Mouse (Mus musculus) large intestine, adult 2 months (tissue): Measurements from ENCODE around the gene Gsta3. TPM values are rescaled to one million over a fixed set of nuclear protein-coding genes. Genes with fewer than 3 reads are reported as not detected.
"Not testable (repeated sequence)": the region's sequence is repeated elsewhere in the genome, so short reads cannot be mapped to it uniquely, and the experiment has no call there.

Source experiments
- DNase-seq: peaks from one replicate; pipeline ENCODE4 v3.0.0-alpha.2; 2012; ENCODE audit warnings: low read depth, low spot score
- WGBS: fragments of 180-500 bp; shearing (Covaris S2); methylation state at CpG from one replicate; pipeline ENCODE4 v1.1.7; 2018; 5-methylcytosine and 5-hydroxymethylcytosine counted together
- polyA plus RNA-seq: library from polyadenylated mRNA; depleted of rRNA; stranded (reverse); fragments of >200 nt; gene quantifications from 2 replicates; pipeline ENCODE4 v1.2.3, GENCODE M21; 2012; rRNA removed

Gene Gsta3
- 2.2 and 2.7 TPM in 2 replicates for polyA plus RNA-seq

GRCm38 (mm10) chr1:21239911-21240898 lies at the start of gene Gsta3:
Gene Gsta3, plus strand, starts transcription at chr1:21240589.
- peak; percentile 29 for DNase-seq
- WGBS, result 35% methylated on average over 8 of the region's 8 CpGs

- DNase-seq, result no peak
- 91% methylated on average over 1 of the region's 1 CpGs for WGBS
Measured at GRCm38 (mm10) chr1:21206241-21206640, 34.1 kb upstream of the Gsta3 start.

DNA sequence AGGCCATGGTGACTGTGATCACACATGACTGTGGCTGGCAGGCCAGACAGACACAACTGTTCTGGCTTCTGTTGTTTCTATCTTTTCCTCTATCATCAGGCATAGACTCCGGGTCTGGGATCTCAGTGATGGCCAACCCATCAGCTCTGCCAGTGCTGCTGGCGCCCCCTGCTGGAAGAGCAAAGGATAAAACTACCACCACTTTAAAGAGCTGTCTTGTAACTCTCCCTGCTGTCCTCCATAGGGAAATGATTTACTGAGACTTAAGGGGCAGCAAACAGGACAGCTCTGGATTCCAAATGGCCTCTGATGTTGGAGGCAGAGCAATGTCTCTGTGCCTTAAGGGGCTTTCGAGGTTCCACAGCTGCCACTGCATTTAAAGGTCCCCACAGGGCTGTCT lies 26.9 kb upstream of the Gsta3 start:
- DNase-seq, result not testable (repeated sequence)
- WGBS, result 16% methylated on average over 3 of the region's 3 CpGs

DNA sequence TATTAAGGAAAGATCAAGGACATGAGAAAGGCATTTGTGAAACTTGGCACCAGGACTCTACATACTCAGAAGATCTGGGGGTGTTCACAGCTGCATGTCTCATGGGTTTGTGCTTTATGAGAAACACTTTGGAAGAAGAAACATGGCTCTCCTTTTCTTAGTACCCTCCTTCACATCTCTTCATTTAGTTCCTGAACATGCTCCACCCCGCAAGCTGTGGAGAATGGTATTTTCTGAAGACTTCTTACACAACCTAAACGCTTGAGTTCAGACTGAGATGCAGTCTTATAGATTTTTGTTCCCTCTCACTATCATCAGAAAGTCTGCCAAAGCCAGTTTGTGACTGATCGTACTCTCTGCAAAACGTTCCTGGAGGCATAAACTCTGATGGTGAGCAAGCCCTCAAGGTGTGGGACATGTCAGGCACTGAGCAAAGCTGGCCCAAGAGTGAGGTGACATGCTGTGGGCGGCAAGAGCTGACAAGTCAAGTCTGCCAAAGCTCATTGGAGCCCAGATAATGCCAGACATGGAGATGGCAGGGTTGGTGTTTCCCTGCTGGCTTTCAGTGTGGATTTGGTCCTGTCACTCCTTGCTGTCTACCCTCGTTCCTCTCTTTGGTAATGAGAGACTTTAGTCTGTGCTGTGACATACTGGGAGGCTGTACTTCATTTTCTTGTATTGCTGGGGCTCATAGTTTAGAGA lies 26.2 kb upstream of the Gsta3 start:
- WGBS, result 71% methylated on average over 6 of the region's 6 CpGs

GRCm38 (mm10) chr1:21218489-21218919 lies 21.9 kb upstream of the Gsta3 start, which contains the start of gene Tmem14a:
Gene Tmem14a, plus strand, starts transcription at chr1:21218575.
- WGBS, result under 1% methylated on average over 17 of the region's 17 CpGs
- DNase-seq, result peak; percentile 82

More for the DNA sequence above, 26.2 kb upstream of the Gsta3 start:
- DNase-seq, result not testable (repeated sequence)

DNA sequence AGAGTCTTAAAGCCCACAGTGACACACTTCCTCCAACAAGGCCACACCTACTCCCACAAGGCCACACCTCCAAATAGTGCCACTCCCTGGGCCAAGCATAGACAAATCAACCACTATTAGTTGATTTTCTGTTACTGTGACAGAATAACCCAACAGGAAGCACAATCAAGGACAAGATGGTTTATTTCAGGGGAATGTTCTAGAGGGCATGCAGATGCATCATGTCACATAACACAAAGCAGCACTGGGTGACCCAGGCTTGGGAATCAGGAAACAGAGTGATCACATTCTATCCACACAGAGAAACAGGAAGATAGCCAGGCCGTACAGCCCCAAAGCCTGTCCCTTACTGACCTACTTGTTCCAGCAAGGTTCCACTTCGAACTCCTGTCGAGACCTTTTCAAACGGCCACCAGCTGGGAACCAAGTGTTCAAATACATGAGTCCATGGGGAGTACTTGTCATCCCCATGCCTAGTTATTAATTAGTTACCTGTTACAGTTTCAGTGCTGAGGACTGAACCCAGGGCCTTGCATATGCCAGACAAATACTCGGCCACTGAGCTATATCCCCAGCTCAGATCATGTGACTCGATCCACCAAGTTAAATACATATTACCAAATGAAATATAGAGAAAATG lies 12.5 kb upstream of the Gsta3 start:
- DNase-seq, result no peak
- WGBS, result 87% methylated on average over 6 of the region's 6 CpGs

DNA sequence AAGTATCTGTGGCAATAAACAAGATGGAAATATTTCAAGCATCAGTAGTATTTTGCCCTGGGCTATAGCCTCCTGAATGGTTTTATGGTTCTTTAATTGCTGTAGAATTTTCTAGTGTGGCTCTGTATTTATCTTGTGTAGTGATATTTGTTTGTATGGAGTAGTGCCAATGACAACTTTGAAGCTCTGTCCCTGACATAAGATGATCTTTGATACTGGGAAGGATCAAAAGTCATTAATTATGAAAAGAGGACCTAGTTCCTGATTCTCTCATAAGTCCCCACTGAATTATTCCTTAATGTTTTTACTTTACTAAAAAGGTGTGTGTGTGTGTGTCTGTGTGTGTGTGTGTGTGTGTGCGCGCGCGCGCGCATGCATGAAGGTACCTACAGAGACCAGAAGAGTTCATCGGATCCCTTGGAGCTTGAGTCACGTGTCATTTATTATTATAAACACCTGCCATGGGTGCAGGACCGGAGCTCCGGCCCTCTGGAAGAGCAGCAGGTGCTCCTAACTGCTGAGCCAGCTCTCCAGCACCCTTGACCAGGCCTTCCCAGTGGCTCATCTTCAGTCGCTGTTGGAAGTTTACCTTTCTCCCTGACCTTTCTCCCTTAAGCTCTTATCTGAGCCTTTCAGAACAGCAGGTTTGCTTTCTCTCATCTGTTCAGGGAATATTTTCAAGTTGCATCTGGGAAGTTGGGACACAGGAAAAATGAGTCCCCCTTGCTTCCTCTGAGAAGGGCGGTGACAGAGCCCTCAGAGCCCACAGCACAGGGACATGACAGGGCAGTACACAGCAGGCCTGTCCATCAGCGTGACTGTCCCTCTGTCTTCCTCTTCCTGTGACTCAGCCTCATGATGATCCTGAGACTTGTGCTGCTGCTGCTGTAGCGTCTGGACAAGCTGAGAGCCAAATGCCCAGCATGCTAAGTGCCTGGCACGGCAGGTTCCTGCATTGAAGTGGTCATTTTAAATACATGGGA lies 11.4 kb upstream of the Gsta3 start:
- WGBS, result 38% methylated on average over 15 of the region's 15 CpGs

GRCm38 (mm10) chr1:21230376-21230775 lies 10.0 kb upstream of the Gsta3 start:
- 76% methylated on average over 2 of the region's 2 CpGs for WGBS
- no peak for DNase-seq

More for the DNA sequence above, 11.4 kb upstream of the Gsta3 start:
- DNase-seq, result not testable (repeated sequence)

DNA sequence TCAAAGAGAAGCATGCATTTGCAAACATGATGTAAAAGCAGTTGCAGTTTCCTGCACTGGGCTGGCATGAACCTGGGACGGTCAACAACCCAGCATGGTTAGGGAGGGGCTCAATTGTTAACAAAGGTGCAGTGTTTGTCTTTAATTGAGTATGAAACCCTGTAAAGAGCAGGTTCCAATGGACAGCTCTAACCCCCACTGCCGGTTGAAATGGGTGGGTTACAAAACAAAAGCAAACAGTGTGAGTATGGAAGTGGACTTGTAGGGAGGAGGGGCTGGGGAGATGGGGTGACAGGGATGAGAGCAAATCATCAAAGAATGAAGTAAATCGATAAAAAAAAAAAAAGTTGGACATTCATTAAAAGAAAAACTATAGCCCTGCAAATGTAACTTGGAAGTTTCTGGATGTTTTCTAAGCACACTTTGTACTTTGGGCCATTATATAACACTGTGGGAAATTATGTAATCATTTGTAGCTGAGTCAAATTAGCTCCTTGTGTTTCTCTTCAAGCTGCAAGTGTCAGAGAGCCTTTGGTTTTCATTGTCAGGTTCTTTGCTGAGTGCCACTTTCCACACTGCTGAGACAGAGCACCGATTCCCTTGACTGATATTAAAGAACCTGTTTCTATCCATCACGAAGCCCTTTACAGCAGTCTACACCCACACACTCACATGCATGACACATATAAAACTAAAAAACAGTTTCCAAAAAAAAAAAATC lies 8.5 kb upstream of the Gsta3 start:
- peak; percentile 38 for DNase-seq

GRCm38 (mm10) chr1:21232516-21232915 lies 7.9 kb upstream of the Gsta3 start:
- 65% methylated on average over 1 of the region's 1 CpGs for WGBS
- no peak for DNase-seq

More for the DNA sequence above, 8.5 kb upstream of the Gsta3 start:
- 23% methylated on average over 5 of the region's 5 CpGs for WGBS

- WGBS, result 91% methylated on average over 6 of the region's 6 CpGs
- no peak for DNase-seq
Measured at GRCm38 (mm10) chr1:21235359-21235758, 5.0 kb upstream of the Gsta3 start.

- no peak for DNase-seq
- WGBS, result 36% methylated on average over 1 of the region's 1 CpGs
Measured at GRCm38 (mm10) chr1:21241096-21241495, 707 bp downstream of the Gsta3 start.

- WGBS, result 53% methylated on average over 4 of the region's 4 CpGs
- no peak for DNase-seq
Measured at GRCm38 (mm10) chr1:21244290-21244960, 4.0 kb downstream of the Gsta3 start.

DNA sequence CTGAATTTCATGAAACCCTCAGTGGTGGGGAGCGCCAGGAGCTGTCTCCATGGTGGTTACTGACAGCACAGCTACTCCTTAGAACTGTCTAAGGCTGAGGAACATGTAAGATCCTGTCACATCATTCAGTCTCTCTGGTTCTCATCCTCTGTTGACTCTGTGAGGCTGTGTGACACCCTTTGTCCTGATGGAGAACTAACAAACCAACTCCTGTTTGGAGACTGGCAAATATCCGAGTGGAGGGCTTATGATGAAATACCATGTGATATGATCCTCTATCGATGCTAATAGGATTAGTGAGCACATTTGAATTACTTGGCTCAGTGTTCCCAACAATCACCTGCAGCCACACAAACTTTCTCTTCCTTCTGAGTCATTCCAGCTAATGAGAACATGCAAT lies 5.7 kb downstream of the Gsta3 start:
- no peak for DNase-seq
- 79% methylated on average over 3 of the region's 3 CpGs for WGBS

DNA sequence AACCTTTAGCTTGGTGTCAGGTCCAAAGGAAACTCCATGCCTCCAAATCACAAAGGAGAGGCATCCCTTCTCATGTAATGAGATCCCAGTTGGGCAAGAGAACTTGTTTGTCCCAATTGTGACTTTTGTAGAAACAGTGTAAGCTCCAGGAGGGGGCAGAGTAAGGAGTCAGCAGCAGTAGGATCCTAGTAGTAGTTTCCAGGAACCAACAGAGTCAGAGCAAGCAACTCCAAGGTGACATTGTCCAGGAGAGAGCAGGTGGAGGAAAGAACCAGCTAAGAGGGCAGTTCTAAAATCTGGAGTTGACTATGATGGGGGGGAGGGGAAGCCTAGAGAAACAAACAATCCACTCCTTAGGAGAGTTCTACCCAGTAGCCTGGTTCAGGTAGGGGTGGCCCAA lies 7.5 kb downstream of the Gsta3 start:
- no peak for DNase-seq

DNA sequence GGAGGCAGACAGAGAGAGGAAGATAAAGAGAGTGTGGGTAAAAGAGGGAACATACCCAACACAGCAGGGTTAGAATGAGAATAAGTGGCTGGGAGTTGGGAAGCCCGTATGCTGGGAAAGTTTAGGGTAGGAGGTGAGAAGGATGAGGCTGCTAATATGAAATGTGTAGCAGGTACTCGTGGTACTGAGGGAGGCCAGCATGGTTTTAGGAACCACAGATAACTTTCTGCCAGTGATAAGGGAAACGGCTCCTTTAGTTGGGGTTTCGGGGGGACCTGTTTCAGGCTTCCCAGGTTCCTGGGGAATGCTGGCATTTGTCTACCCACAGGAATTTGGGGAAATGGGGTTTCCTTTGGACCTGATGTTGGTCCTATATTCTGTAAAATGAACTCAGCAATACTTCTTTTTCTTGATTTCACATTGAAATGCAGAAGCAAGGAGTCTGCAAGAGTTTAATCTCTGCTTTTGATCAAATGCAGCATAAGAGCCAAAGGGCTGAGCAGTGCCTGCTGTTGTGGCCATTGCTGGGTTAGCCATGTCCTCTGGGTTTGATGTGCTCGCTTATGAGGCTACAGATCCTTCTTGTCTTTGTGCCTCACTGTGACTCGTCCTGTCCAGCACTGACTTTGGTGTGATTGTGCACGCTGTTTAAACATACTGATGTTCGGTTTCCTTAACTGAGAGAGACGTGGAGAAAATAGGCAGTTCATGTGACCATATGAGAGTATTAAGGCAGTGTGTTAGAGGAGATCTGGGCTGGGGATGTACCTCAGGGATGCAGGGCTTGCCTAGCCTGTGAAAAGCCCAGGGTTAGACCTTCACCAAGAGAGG lies 8.4 kb downstream of the Gsta3 start:
- DNase-seq, result no peak
- WGBS, result 84% methylated on average over 9 of the region's 9 CpGs

DNA sequence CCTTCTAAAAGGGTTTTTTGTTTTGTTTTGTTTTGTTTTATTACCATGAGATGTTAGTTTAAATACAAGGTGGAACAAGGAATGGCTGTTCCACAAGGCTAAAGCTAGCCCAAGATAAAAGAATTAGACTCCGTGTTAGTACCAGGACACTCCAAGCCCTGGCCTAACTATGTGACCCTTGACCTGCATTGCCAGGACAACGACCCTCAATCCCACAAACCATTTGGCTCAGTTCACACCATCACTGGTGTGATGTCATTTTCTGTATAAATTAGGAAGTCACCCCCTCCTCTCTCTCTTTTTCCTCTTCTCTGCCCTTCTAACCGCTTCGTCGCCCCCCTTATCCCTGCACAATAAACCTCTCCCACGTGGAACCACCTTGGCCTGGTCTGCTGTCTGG lies 11.3 kb downstream of the Gsta3 start:
- no peak for DNase-seq
- WGBS, result 74% methylated on average over 6 of the region's 6 CpGs
